Mouse (Mus musculus) thymus, adult 2 months (tissue): ENCODE measurements at regions not wholly inside any gene's neighbourhood (a gene's known extent, or its start where the extent isn't known, plus 50 kb on each side); places are given as distances from the start of the nearest gene placed in this dataset.

Source experiments
- DNase-seq: peaks from one replicate; pipeline ENCODE4 v3.0.0; 2021
- H3K27ac ChIP-seq: fragments of 200-500 bp; 2 replicates; pipeline ENCODE4 v1.5.1; 2012; ENCODE audit warnings: low read length, control low read depth; ENCODE audit not compliant: control insufficient read depth, insufficient read depth
- H3K27me3 ChIP-seq: fragments of 200-500 bp; 2 replicates; pipeline ENCODE4 v1.6.1; 2012; ENCODE audit warnings: mild to moderate bottlenecking, low read length, moderate library complexity, mixed read lengths; ENCODE audit not compliant: control insufficient read depth, insufficient read depth
- H3K36me3 ChIP-seq: fragments of 200-500 bp; 2 replicates; pipeline ENCODE4 v1.6.1; 2012; ENCODE audit warnings: mild to moderate bottlenecking, low read length, moderate library complexity; ENCODE audit not compliant: control insufficient read depth, insufficient read depth
- H3K4me1 ChIP-seq: fragments of 200-500 bp; replicated peaks from 2 replicates; pipeline ENCODE4 v1.6.1; 2012; ENCODE audit warnings: low read length; ENCODE audit not compliant: control insufficient read depth, insufficient read depth
- H3K4me3 ChIP-seq: fragments of 200-500 bp; 2 replicates; pipeline ENCODE4 v1.5.1; 2012; ENCODE audit warnings: mild to moderate bottlenecking, low read length, control low read depth, moderate library complexity; ENCODE audit not compliant: control insufficient read depth, insufficient read depth
- CTCF ChIP-seq: fragments of 200-500 bp; IDR thresholded peaks from 2 replicates; pipeline ENCODE4 v1.5.1; 2012; ENCODE audit warnings: mild to moderate bottlenecking, control low read depth, low read length, moderate library complexity, borderline replicate concordance; ENCODE audit not compliant: control insufficient read depth, poor library complexity, insufficient read depth; ENCODE audit errors: extremely low read depth
- POLR2A ChIP-seq: fragments of 200-500 bp; IDR thresholded peaks from 2 replicates; pipeline ENCODE4 v1.6.1; 2012; ENCODE audit warnings: mild to moderate bottlenecking, low read length, control low read depth, moderate library complexity; ENCODE audit not compliant: control insufficient read depth, poor library complexity, insufficient read depth; ENCODE audit errors: extremely low read depth
- WGBS: fragments of 180-500 bp; shearing (Covaris S2); methylation state at CpG from one replicate; pipeline ENCODE4 v1.1.7; 2018; 5-methylcytosine and 5-hydroxymethylcytosine counted together

- no peak for DNase-seq
- Histone ChIP-seq H3K4me1 (peaks cover 9% of the 10 kb centered on the region), H3K27ac (no peak overlapping the region), H3K36me3 (no peaks in the 10 kb centered on the region), H3K4me3 (no peak overlapping the region), H3K27me3 (no peaks in the 10 kb centered on the region)
- TF ChIP-seq CTCF (no peak), POLR2A (no peak)
- WGBS = 95% methylated on average over 6 of the region's 6 CpGs
These were observed 108.0 kb downstream of the 2410131K14Rik start for GRCm38 (mm10) chr5:118353061-118353460.

- Histone ChIP-seq H3K4me1 (peaks cover 15% of the 10 kb centered on the region), H3K27ac (no peak overlapping the region), H3K36me3 (no peaks in the 10 kb centered on the region), H3K4me3 (no peak overlapping the region), H3K27me3 (no peaks in the 10 kb centered on the region)
- 41% methylated on average over 9 of the region's 9 CpGs for WGBS
- no peak for TF ChIP-seq POLR2A
- TF ChIP-seq CTCF = no peak
- no peak for DNase-seq
These were observed 108.7 kb downstream of the 2410131K14Rik start for GRCm38 (mm10) chr5:118353689-118354088.

GRCm38 (mm10) chr5:118354127-118354526, 109.1 kb downstream of the 2410131K14Rik start:
- WGBS = 29% methylated on average over 5 of the region's 5 CpGs
- Histone ChIP-seq H3K27me3 (no peaks in the 10 kb centered on the region), H3K36me3 (no peaks in the 10 kb centered on the region), H3K4me3 (no peak overlapping the region), H3K27ac (no peak overlapping the region), H3K4me1 (peaks cover 20% of the 10 kb centered on the region)
- TF ChIP-seq CTCF (no peak), POLR2A (no peak)
- DNase-seq = no peak

GRCm38 (mm10) chr5:118354871-118355270, 109.8 kb downstream of the 2410131K14Rik start:
- Histone ChIP-seq H3K4me3 (no peak overlapping the region), H3K27me3 (no peaks in the 10 kb centered on the region), H3K36me3 (no peaks in the 10 kb centered on the region), H3K4me1 (peaks cover 22% of the 10 kb centered on the region), H3K27ac (no peak overlapping the region)
- DNase-seq = no peak
- WGBS = 89% methylated on average over 3 of the region's 3 CpGs
- no peak for TF ChIP-seq POLR2A
- TF ChIP-seq CTCF = no peak

GRCm38 (mm10) chr5:118355287-118355686, 110.3 kb downstream of the 2410131K14Rik start:
- 93% methylated on average over 5 of the region's 5 CpGs for WGBS
- H3K27ac ChIP-seq = no peak overlapping the region
- H3K27me3 ChIP-seq = no peaks in the 10 kb centered on the region
- no peaks in the 10 kb centered on the region for H3K36me3 ChIP-seq
- DNase-seq = no peak
- H3K4me1 ChIP-seq = peaks cover 24% of the 10 kb centered on the region
- TF ChIP-seq POLR2A = no peak
- no peak for TF ChIP-seq CTCF
- no peak overlapping the region for H3K4me3 ChIP-seq

DNA sequence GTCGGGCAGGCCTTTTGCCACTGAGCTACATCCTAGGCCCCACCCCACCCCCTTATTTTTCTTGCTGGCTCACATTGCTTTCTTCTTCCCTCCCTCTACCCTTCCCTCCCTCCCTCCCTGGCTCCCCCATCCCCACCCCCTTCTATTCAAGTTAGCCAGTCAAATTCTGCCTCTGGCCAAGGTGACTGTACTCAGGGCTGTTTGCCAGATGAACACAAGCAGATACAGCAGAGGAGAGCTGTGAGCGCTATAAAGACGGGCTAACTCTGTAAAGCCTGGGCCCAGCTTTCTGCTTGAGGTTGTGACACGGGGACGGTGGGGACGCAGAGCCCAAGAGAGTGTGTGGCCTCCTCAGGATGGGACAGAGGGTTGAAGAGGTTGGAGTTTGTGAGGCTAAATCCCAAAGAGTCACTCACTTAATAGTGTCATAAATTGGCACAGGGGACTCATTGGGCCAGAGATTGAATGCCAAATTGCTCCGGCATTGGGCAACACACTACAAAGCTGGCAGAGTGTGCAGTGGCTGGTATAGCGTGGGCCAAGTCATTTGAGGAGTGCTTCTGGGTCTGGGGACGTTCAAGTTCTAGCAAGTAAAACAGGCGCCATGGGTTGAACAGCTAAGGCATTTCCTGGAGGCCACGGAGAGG, 110.8 kb downstream of the 2410131K14Rik start:
- Histone ChIP-seq H3K36me3 (no peaks in the 10 kb centered on the region), H3K4me1 (peaks cover 29% of the 10 kb centered on the region), H3K27me3 (no peaks in the 10 kb centered on the region), H3K4me3 (no peak overlapping the region), H3K27ac (no peak overlapping the region)
- 92% methylated on average over 11 of the region's 11 CpGs for WGBS
- TF ChIP-seq CTCF (no peak), POLR2A (no peak)
- no peak for DNase-seq

GRCm38 (mm10) chr5:118359646-118360373, 114.8 kb downstream of the 2410131K14Rik start:
- no peaks in the 10 kb centered on the region for H3K36me3 ChIP-seq
- peak overlapping the region; percentile 99 for H3K27ac ChIP-seq
- 4% methylated on average over 13 of the region's 13 CpGs for WGBS
- H3K27me3 ChIP-seq = no peaks in the 10 kb centered on the region
- no peak overlapping the region for H3K4me3 ChIP-seq
- H3K4me1 ChIP-seq = peaks cover 40% of the 10 kb centered on the region
- DNase-seq = peak; percentile 81
- TF ChIP-seq POLR2A (no peak), CTCF (no peak)
